Mouse (Mus musculus) spleen, postnatal 14 days (tissue): Measurements from ENCODE around the gene Robo2.

ENCODE experiments used
- DNase-seq, 2 experiments: peaks; one replicate each; pipeline ENCODE4 v3.0.0; 2021 to 2022; ENCODE audit warnings: low spot score in 2 of 2

Robo2 gene

DNA sequence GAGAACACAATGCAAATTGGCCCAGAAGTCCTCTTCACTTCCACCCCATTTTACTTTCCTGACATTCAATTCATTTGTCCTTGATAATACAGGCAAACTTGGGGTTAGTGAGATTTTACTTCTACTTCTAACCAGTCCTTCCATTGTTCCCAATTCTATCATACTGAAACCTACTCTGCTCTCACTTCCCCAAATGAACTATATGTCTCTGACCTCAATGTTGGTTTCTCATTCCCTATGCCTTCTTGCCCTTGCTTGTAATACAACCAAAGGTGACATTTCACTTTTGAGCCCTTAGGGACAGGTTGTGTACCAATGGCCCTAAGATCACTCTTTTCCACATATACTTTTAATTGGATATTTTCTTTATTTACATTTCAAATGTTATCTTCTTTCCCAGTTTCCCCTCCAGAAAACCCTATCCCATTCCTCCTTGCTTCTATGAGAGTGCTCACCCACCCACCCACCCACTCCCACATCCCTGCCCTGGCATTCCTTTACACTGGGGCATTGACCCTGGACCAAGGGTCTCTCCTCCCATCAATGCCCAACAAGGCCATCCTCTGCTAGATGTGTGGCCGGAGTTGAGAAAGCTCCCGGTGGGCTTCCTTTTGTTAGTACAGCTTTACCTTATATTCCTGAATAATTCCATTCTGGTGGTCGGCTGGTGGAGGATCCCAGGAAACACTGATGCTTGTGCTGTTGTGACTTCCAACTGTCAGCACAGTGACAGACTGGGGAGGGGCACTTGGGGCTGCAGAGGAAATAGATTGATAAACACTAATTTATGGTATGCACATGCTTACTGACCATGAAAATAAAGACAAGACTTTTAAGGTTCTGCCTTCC, 453.7 kb downstream of the Robo2 start:
- DNase-seq: no peak

GRCm38 (mm10) chr16:73946171-73946570, 465.5 kb downstream of the Robo2 start:
- no peak for DNase-seq

GRCm38 (mm10) chr16:73940211-73940541, 471.4 kb downstream of the Robo2 start:
- no peak for DNase-seq

DNA sequence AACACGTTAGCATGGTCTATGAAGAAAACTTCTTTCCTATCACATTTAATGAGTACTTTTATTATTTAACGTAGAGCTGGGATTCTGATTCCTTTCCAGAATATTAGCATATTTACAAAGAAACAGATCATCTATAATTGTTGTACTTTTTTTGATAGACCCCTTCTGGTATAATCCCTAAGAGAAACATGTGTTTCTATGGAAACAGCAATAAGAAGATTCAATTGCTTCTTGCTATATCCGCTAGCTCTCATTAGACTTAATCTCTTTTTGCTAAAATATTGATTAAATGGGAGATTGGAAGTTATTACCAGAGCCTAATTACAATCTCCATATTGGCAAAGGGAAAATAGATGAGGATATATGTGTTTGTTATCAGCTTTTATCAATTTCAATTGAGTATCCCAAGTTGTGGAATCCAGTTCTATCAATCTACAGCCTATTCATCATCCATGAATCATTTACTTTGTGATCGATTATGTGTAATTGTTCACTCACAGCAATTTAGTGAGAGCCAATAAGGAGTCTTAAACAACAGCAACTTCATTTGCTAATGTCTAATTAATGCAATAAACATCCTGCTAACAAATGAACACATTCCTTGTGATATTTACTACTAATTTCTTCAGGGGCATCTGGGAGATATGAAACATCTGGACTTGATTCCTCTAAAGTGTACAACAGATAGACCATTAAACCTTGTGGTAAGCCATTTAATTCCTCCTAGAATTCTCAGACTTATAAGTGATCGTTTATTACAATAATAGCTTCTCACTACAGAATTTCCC, 472.0 kb downstream of the Robo2 start:
- no peak for DNase-seq

GRCm38 (mm10) chr16:73930323-73930722, 481.3 kb downstream of the Robo2 start:
- DNase-seq: no peak

DNA sequence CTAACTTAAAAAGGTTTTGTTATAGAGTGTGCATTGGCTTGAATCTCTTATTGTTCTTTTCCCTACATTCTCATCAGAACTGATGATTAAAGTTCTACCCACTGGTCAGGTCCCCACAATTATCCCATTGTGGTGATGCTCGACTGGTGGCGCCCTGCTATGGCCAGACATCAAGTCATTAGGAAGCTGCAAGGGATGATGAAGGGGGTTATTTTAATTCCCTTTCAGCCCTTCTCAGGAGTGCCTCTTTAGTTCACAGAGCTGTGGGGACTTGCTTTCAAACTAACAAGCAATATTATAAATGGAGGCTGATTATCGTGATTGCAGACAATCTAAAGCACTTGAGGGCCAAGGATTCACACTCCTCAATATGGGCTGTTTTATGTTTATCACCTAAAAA, 484.1 kb downstream of the Robo2 start:
- no peak for DNase-seq

DNA sequence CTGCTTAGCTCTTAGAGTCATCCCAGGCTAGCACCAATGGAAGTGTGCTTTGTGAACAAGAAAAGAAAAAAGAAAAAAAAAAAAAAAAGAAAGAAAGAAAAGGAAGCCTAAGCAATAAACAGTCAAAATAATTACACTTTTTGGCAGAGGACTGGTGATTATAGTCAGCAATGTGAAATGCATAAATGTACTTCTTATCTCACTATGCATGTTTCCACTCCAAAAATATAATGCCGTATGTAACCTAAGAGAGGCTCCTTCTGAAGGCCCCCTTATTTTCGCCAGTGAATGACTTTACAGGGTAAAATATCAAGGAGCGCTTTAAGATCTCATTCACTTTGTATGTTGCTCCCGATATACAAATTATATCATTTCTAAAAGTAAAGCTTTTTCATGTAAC, 496.2 kb downstream of the Robo2 start:
- DNase-seq: no peak

DNA sequence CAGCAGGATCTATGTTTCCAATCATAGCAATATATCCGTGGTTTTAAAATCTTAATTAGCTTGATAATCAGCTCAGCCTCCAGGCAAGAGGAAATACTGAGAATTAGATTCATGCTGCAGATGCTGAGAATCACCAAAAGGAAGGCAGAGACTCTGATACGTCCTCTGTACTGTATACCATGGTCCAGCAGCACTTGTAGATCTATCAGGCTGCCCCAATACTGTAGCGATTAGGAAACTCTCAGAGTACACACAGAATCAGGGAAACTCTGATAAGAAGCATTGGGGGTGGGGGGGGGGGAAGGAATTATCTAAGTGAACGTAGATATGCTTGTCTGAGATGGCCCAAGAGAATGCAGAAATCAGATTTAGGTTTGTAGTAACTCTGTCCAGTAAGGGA, 496.7 kb downstream of the Robo2 start:
- no peak for DNase-seq

- DNase-seq: no peak
These were observed 503.1 kb downstream of the Robo2 start for GRCm38 (mm10) chr16:73908504-73908903.

DNA sequence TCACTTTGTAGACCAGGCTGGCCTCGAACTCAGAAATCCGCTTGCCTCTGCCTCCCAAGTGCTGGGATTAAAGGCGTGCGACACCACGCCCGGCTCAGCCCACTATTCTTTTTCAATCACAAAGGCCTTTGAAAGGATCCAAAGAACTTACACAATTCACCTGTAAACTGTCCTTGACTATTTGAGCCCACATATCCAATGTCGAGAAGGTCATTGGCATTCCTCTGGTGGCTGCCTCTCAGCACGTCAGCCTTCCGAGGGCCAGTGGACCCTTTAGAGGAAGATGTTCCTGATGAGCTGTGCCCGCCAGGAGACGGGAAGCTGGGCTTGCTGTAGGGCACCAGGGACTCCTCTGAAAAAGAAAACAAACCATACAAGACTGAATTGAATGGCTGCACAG, 514.8 kb downstream of the Robo2 start:
- no peak for DNase-seq

- DNase-seq: no peak
These were observed 529.7 kb downstream of the Robo2 start for GRCm38 (mm10) chr16:73881911-73882310.

DNA sequence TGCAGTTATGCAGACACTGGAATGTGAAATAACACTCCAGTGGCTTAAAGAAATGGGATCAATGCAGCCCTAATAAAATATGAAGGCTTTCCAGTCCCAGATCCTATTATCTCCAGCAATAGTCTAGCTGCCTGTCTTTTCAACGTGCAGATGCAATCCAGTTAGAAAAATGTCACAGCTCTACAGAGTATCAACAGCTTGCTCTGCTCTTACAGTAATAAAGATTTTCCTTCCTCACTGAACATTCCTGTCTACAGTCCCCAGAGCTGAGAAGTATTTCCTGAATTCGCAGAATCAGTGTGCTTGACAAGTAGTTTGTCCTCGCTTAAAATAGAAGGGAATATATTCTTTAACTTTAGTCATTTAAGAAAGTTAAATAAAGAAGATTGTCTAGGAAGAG, 533.7 kb downstream of the Robo2 start:
- no peak for DNase-seq

GRCm38 (mm10) chr16:73874991-73875390, 536.6 kb downstream of the Robo2 start:
- no peak for DNase-seq

GRCm38 (mm10) chr16:73873828-73874558, 537.6 kb downstream of the Robo2 start:
- DNase-seq: no peak

GRCm38 (mm10) chr16:73870296-73870695, 541.3 kb downstream of the Robo2 start:
- no peak for DNase-seq

DNA sequence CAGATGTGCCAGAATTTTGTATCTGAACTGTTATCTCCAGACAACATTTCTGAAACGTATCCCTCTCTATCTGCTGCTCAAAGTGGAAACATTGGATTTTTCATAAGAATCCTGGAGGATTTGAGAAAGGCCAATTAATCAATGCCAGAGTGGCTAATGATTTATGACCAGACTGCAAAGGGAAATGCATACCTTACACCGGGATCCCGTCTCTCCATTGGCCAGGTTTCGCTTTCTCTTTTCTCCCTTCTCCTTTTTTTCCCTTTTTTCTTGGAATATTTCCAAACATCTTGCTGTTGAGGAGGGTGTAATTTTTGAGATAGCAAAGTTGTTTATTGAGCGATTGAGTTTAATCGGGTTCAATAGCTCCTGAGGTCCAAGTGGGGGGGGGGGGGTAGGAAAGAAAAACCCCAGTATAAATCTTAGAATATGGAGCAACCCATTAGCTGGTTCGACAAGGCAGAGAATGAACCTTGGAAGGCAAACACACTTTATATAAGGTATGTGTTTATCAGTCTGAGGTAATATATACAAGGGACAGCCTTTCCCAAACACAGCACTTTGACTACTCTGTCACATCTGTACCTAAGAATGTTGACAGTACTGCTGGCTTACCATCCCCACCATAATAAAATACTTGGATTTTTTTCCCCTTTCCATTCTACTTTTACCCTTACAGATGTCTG, 542.0 kb downstream of the Robo2 start:
- DNase-seq: no peak

GRCm38 (mm10) chr16:73864625-73865024, 547.0 kb downstream of the Robo2 start:
- DNase-seq: no peak

- no peak for DNase-seq
These were observed 547.9 kb downstream of the Robo2 start for GRCm38 (mm10) chr16:73863748-73864147.

GRCm38 (mm10) chr16:73858717-73859116, 552.9 kb downstream of the Robo2 start:
- DNase-seq: no peak

- DNase-seq: no peak
These were observed 555.8 kb downstream of the Robo2 start for GRCm38 (mm10) chr16:73855821-73856220.
